Mouse (Mus musculus) kidney, adult 18-20 months (tissue): ENCODE results near the gene Dmrt2.
A peak's percentile ranks its signal among the peaks of the same experiment; 100 is the strongest.

ENCODE experiments used
- DNase-seq: peaks from one replicate; pipeline ENCODE4 v3.0.0; 2021

Gene Dmrt2

GRCm38 (mm10) chr19:25672101-25672950 lies at the start of gene Dmrt2:
TSS of gene Dmrt2 (plus strand) at chr19:25672411.
- peak; percentile 39 for DNase-seq

GRCm38 (mm10) chr19:25628490-25628889 lies 43.7 kb upstream of the Dmrt2 start:
- peak; percentile 72 for DNase-seq

DNA sequence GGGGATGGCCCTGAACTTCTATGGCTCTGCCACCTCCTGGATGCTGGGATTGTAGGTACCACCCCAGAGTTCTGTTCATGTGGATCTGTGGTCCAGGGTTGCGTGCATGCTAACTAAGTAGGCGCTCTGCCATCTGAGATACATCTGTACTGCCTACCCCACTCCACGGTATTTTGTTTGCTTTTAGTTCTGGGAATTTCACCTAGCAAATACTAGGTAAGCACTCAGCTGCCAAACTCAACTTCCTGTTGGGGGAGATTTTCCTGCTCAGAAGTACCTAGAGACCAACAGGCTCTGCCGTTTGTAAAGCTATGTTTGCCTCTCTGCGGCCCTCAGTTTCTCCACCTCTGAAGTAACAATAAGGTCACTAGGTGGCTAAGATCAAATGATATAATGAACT lies 37.1 kb upstream of the Dmrt2 start:
- DNase-seq: no peak

DNA sequence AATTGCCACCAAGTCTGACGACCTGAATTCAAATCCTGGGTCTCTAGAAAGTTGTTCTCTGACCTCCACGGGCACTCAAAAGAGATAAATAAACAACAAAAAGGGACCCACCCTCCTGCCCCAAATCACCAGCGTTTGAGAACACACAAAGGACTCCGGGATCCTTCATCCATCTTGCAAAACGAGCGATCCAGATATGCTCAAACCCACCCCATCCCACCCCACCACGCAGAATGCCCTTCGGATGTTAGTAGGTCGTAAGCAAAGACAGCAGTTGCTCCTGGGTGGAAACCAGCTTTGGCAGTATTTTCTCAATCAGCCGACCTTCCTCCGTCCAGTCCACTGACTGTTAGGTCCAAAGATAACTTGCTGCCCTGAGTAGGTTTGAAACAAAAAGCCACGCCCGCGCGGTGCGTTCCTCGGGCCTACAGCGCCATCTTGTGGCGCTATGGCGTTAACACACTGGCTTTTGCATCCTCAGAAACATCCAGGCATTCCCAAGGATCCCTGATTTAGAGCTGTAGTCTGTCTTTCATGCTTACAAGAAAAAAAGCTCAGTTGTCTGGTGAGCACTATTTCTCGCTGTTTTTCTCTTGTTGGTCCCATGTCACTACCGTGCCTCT lies 36.5 kb upstream of the Dmrt2 start:
- DNase-seq: peak; percentile 77

GRCm38 (mm10) chr19:25638766-25639361 lies 33.3 kb upstream of the Dmrt2 start:
- no peak for DNase-seq

DNA sequence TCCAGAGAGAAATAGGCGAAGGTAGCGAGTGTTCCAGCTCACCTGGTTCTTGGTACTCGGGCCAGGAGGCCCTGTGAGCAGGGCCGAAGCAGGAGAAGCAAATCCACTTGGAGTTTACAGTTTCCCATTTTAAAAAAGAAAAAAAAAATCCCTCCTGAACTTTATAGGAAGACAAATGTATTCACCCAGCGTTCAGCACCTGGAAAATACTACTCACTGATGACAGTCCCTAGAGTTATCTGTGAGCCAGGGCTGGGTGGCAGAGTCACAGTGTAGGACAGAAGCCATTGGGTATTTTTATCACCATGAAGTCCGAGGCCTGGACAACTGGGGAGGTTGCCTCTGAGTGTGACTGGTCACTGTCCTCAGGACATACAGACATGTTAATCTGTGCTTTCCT lies 30.4 kb upstream of the Dmrt2 start:
- no peak for DNase-seq

DNA sequence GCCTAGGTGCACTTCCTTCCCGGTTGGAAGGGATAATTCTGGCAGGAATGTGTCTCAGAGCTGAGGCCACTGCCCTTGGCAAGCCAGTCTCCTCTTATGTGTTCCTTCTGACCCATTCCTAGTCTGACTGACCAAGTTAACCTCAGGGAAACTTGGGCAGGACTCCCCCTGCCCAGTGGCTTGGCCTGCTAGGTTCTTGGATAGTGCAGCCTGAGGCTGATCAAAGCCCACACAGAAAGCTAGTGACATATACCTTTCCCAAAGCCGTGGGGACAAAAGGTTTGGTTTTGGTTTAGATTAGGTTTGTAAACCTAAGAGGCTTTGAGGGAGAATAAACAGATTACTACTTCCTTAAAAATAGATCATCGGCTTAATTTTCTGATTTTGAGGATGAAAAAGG lies 25.1 kb upstream of the Dmrt2 start:
- no peak for DNase-seq

GRCm38 (mm10) chr19:25648701-25649100 lies 23.5 kb upstream of the Dmrt2 start:
- no peak for DNase-seq

DNA sequence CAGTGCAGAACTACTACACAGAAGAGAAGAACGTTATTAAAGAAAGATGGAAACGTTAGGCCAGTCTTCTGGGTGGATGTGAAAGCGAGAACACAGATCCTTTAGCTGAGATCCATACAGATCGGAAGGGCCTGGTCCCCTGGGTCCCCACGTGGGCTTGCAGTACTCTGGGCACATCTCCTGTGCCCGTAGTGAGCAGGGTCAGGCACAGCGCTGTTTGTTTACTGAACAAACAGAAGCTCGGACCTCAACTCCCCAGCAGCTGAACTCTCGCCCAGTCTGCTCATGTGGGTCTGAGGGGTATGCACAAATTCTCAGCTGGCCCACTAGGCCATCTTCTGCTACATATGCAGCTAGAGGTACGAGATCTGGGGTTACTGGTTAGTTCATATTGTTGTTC lies 21.7 kb upstream of the Dmrt2 start:
- DNase-seq: no peak

- no peak for DNase-seq
Observed at GRCm38 (mm10) chr19:25652560-25652959, 19.7 kb upstream of the Dmrt2 start.

DNA sequence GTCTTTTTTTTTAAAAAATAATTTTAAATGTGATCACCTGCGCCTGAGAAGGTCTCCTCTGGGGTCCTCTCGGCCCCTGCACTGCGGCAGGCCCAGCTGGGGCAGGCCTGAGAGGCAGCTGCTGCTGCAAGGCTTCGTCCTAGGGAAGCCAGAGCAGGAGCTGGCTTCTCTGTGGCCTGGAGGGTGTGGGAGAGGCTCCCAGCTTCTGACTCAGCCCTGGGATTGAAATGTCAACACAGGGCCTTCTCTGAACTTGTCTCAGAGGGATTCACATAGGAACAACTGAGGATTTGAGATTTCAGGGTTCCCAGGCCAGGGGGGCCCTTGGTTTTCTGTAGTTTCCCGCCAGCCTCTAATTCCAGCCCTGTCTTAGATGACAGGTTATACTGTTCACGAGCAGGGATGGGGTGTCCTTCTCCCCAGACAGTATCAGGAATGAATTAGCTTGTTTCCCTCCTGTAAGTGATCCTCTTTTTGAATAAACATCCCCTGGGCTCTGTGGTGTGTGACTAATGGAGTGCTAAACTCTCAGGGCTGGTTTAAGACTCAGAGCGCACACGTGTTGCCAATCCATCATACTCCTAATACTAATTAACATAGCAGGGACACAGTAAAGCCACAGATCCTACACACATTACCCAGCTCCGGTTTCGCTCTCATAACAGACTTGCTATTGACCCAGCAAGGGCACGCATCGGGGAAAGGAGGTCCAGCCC lies 18.0 kb upstream of the Dmrt2 start:
- DNase-seq: no peak

GRCm38 (mm10) chr19:25665486-25666339 lies 6.5 kb upstream of the Dmrt2 start:
- DNase-seq: no peak

GRCm38 (mm10) chr19:25667836-25668235 lies 4.4 kb upstream of the Dmrt2 start:
- DNase-seq: no peak

DNA sequence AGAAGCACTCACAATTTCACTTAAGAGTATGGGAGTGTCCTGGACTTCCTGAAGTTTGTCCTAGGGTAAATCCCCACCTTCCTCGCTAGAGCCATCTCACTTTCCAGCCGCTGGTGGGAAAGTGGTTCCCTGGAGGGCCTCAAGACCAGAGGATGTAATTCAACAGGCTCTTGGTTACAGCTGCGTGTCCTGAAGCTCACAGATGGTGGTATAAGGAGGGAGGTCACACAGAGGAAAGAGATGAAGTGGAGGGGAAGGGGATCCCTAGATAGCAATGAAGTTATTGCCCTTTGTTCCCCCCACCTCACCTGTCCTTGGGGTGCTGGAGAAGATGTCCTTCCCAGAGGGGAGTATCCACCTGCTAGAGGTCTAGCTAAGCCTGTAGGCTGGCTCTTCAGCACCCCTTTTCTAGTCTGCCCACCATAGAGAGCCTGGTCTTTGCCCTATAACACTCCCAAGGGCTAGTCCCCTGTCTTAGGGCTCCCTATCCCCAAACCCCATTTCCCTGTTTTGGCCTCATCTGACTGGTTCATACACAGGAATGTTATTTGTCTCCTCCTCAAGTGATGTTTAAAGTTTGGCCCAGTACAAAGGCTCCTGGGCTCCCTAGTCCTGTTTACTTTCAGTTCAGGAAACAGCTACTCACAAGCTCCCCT lies 2.5 kb upstream of the Dmrt2 start:
- no peak for DNase-seq

DNA sequence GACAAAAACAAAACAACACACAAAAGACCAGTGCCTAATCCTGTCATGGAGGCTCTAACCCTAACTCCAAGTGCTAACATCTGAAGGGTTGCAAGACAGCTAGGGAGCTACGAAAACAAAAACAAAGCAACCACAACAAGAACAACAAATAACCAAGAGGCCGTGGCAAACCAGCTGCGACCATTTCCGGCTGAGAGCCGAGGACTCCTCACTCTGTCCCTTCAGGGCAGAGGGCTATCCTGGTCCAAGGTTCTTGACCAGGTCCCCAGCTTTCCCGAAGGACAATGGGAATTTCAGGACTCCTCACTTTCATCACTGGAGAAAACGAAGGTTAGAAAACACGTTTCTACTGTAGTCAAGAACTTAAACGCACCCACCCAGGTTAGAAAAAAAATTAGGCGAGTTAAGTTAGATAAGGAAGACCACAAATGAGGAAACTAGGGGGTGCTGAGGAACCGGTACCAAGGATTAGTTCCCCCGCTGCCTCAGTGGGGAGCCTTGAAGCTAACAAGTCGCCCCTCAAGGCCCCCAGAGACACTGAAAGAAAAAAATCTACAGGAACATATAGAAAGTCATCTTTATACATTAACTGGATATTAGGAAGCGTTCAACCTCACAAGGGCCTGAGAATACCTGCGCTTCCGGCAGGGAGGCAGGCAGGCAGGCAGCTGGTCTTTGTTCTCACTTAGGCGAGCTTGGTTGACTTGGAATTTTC lies 1.5 kb upstream of the Dmrt2 start:
- DNase-seq: no peak

DNA sequence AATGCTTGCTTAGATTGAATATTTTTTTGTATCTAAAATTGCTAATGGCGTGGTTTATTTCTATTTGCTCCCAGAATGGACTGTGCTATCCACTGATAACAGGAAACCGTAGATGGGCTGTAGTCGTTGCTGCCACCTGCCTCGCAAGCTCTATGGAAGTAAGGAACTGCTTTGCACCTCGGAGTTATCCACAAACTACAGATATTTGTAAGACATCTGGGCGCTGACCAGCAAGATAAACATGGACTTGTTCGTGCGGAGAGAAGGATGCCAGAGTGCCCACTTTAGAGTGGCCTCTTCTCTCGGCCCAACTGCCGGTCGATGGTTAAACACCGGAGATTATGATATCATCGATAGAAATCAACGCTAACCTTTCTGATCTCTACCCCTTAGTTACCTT lies 530 bp upstream of the Dmrt2 start:
- DNase-seq: peak; percentile 4

DNA sequence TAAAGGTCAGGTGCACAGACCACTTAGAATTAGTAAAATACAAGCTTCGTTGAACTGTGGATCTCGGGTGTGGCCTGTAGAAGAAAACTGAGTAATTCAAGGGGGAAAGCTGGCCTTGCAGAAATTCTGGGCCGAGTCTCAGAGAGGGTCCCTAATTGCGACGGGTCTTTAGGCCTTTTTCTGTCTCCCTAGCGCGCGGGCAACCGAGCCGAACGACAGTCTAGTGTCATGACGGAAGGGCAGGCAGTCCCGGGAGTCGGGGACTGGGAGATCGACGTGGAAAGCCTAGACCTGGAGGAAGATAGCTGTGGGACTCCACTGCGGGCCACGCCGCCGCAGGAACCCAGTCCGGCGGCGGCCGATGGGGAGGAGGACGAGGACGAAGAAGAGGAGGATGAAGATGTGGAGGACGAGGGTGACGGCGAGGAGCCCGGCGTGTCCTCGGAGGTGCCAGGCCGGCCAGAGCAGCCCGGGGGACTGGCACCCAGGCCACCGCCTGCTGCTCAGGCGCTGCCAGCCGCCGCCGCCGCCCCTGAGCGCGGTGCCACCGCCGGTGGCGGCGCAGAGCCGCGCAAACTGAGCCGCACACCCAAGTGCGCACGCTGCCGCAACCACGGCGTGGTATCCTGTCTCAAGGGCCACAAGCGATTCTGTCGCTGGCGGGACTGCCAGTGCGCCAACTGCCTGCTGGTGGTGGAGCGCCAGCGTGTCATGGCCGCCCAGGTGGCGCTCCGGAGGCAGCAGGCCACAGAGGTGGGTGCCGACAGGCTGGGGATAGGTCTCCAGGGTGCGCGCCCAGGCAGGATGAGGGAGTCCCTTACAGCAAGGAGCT lies 1.2 kb downstream of the Dmrt2 start:
- peak; percentile 40 for DNase-seq

GRCm38 (mm10) chr19:25674056-25674420 lies 1.8 kb downstream of the Dmrt2 start:
- no peak for DNase-seq

- DNase-seq: no peak
Observed at GRCm38 (mm10) chr19:25674744-25675143, 2.5 kb downstream of the Dmrt2 start.

DNA sequence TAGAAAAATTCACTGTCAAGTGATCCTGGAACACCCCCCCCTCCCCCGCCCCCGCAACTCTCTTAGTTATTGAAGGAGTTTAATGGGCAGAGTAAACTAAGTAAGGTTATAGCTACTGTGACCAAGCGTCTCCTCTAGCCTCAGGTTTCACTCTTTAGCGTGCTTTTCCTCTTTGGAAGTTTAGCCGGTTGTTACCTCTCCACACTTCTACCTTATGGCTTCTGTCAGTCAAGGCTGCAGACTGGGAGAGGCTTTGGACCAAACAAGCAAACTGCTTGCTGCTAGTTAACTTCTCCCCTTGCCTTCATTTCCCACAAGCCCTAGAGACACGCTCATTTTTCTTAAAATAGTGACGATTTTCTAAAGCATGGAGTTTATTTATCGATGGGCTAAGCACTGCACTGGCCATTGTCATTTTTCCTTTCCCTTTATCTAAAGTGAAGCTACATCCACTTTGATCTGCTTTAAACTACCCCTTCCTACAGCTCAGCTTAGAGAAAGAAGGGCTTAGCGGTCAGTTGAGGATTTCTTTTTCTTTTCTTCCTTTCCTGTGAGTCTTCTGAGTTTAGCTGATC lies 3.7 kb downstream of the Dmrt2 start:
- DNase-seq: no peak
